Mouse (Mus musculus) central nervous system, embryonic 14 days (tissue): ENCODE measurements around the gene Tspan6. TPM values are rescaled to one million over a fixed set of nuclear protein-coding genes. Genes with fewer than 3 reads are reported as not detected.

Experiments
- polyA plus RNA-seq: library from polyadenylated mRNA; depleted of rRNA; stranded (reverse); fragments of >200 nt; gene quantifications from 2 replicates; pipeline ENCODE4 v1.2.3, GENCODE M21; 2012; rRNA removed

The Tspan6 gene
- 103 and 112 TPM in 2 replicates for polyA plus RNA-seq

DNA sequence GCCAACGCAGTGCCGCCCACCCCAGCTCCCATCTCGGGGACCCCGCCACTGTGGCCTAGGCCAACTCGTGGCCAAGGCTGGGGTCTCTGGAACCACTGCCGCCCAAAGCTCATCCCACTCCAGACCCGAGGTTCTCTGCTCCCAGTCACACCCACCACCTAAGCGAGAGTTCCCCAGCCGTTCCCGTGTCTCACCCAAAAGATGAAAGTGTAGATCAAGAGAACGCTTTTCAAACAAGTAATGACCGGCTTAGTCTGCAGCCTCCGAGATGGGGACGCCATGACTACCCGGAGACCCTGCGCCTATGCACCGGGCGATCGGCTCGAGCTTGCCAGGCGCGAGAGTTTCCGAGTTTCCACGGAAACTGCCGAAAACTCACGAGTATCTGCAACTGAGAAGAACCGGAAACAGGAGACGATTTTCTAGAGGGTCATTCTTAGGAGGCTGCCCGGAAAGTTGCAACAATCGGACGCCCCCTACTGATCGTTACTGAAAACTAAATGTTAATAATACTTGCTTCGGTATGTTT, at the start of gene Tspan6:
TSS of gene Tspan6 (minus strand) at position 416 of the 529 bp plus-strand sequence.

DNA sequence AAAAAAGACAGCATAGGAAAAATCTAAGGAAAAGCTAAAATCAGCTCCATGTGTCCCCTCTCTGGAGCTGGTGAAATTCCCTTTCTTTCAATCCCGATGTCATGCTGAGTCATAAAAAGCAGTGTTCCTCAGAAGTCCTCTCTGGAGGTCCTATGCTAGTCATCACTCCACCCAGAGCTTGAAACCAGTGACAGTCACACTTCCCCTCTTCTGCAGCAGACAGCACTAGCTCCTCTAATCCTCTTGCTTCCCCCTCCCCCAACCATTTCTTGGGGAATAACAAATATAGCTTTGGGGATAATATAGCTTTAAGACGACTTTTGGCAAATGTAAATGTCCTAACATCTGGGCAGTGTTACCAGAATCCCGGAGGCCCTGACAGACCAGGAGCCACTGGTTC, 10.0 kb upstream of the Tspan6 start, which contains the start of gene Srpx2:
TSS of gene Srpx2 (plus strand) at position 166 of the 400 bp plus-strand sequence.

DNA sequence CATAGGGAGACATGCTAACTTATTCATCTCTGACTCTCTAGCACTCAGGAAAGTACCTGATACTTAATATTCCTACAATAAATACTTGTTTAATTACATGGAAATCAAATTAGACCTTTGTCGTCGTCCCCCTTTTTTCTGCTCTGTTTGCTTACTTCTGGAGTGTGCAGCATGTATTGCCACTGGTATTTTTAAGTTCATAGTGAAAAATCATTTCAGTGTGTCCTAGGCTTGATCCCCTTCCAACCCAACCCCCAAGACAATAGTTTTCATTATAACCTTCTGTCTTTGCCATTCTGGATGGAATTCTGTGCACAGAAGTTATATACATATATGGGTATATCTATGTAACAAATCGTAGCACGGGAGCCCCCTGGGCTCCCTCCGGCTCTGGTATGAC, 47.5 kb downstream of the Tspan6 start, which contains the start of gene Tnmd:
TSS of gene Tnmd (plus strand) at position 301 of the 400 bp plus-strand sequence.

Other genes starting within 250 kb of the Tspan6 start
- gene Pcdh19, start 209.4 kb downstream of the Tspan6 start, polyA plus RNA-seq: 11.7 and 12.6 TPM in 2 replicates
- 6.6 and 12.8 TPM in 2 replicates for gene Tnmd, start 47.4 kb downstream of the Tspan6 start, polyA plus RNA-seq
- 1.8 and 2.3 TPM in 2 replicates for gene Srpx2, start 10.0 kb upstream of the Tspan6 start, polyA plus RNA-seq
- gene Sytl4, start 83.4 kb upstream of the Tspan6 start, polyA plus RNA-seq: 0.77 and 1.4 TPM in 2 replicates
- gene Cstf2, start 160.8 kb upstream of the Tspan6 start, polyA plus RNA-seq: 69.2 and 76.4 TPM in 2 replicates